Mouse (Mus musculus): ENCODE measurements around the gene Trip12.
A peak's percentile ranks its signal among the peaks of the same experiment; 100 is the strongest.

Trip12 gene

DNA sequence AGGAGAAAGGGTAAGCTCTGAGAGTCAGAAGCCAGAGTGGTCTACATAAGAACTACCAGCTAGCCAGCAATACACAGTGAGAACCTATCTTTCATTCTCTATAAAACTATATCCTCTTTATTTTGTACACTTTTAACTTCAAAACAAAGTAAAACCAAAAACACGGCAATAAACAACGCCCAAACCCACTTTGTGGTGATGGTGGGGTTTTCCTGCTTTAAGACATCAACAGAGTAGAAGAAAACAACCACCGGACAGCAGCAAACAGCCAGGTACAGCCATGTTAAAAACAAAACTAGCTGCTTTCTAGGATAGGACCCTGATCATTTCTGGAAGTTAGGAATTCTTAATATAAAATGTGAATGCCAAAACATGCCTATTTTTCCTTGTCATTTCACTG lies 59.7 kb downstream of the Trip12 start:
- DNase-seq (ENCODE audit: low spot score), result no peak

DNA sequence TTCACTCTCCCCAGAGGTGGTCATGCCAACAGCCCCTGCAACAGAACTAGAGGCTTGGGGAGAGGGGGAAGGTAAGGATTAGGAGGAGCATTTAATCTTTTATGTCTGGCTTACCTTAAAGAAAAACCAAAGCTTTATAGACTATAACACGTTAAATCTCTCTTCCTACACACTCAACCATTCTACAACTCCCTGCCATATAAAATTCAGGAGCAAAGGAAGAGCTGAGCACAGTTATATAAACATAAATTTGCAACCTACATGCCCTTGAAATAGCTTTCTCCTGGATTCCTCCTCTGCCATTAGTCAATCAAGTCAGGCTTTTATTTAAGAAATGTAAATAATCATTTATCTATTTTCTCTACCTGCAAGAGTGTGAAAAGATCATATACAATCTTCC lies 62.9 kb downstream of the Trip12 start:
- DNase-seq (ENCODE audit: low spot score), result no peak

DNA sequence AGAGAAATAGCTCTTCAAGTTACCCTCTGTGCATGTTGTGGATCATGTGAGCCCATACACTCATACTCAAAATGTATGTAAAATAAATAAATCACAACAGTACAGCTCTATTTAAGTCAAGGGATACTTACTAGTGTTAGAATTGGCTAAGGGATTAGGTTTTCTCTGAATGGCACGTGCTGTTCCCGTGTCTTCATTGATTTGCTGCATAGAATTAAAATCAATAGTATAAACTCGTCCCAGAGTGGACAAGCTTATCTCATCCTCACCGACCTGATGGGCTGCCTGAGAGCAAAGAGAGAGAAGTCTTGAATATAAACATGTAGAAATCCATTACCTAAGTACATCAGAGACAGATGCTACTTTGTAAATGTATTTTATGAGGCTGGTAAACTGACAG lies 81.5 kb downstream of the Trip12 start:
- DNase-seq (ENCODE audit: low spot score), result no peak

DNA sequence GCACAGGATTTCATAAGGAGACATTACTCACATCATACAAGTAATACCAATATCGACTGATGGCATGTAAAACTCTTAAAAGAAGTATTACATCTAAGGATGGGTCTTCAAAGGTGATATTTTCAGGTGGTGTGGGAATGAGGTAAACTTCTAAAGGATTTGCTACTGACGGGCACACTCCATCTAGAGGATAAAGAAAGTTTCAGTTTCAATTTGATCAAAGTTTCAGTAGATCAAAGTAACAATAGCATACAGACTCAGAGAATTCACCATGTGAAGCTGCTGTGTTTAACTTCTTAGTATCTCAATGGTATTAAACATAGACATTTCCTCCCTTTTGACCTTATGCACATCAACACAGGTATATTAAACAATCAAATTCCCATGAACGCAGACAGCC lies 98.2 kb downstream of the Trip12 start:
- DNase-seq (ENCODE audit: low spot score), result no peak

DNA sequence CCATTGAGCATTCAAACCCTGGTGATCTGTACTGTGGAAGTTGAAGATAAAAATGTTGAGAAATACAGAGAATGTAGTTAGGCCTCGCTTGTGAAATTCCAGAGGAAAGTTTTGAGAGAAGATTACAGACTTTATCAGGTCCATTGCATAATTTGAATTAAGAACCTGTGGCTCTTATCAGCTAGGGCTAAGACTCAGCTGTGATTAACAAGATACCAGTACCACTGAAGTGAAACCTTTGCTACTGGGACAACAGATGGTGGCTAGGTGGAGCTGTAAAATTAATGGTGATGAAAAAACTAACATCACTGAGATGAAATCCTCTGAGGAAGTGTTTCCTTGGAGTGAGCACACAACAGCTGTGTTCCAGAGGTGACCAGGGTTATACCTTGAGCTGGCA lies 100.2 kb downstream of the Trip12 start:
- DNase-seq (ENCODE audit: low spot score), result no peak

DNA sequence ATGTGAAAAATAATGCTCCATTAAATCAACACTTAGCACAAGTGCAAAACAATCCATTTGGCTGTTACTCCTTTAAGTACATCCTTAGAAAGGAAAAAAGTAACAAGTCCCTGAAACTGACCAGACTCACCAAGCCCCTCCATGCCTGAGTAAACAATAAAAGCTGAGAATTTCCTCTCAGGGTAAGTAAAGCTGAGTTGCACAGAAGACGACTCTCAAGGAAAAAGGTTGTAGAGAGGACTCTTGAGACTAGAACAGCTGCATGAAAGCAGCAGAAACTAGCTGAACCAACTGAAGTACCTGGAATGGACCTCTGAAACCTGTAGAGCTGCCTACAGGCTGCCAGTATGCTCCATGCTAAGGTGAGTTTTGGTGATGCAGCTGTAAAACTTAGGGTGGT lies 103.2 kb downstream of the Trip12 start:
- no peak for DNase-seq (ENCODE audit: low spot score)

DNA sequence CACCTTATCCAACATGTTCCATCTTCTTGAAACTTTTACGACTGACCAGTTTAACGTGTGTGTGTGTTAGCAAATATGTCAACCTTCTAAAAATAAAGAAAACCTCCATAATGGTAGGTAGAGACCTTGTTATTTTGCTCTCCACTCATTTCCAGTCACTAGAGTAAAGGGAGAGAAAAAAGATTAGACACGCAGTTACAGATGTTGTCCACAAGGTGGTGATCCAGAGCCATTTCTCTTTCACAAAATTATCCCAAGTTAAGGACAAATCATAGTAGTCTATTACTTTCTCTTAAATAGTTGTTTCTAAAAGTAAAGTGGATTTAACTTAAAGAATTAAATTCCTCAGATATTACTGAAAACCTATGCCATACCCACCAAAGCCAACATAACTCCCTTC lies 106.5 kb downstream of the Trip12 start:
- DNase-seq (ENCODE audit: low spot score), result no peak

DNA sequence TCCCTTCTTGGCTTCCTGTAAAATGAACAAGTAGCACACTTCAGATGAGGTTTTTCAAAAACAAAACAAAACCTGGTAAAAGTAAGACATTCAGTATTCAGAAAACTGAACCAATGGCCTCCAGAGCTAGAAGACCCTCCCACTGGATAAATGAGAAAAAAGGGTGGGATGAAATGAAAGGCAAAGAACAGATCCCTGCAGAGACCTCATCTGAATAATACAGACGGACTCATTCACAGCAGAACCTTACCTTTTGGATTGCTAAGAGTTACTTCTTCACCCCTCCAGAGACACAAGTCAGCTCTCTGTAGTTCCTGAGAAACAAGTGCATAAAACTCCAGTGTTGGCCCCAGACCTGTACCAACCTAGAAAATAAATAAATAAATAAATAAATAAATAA lies 108.6 kb downstream of the Trip12 start:
- no peak for DNase-seq (ENCODE audit: low spot score)

DNA sequence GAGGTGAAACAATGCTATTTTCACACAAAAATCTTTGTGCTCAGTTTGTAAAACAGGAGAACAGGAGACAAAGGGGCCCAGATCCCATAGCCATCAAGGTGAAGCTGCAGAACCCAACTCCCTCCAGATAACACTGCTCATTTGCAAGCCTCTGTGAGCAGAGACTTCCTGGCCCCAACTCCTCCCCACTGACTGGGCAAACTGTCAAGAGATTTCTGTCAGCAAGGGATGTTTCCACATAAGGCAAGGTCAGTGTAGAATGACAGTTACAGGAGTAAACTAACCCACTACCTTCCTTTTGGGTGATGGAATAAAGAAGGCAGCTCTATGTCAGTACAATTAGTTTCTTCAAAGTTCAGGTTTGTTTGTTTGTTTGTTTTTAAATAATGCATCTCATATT lies 117.5 kb downstream of the Trip12 start:
- DNase-seq (ENCODE audit: low spot score), result no peak

DNA sequence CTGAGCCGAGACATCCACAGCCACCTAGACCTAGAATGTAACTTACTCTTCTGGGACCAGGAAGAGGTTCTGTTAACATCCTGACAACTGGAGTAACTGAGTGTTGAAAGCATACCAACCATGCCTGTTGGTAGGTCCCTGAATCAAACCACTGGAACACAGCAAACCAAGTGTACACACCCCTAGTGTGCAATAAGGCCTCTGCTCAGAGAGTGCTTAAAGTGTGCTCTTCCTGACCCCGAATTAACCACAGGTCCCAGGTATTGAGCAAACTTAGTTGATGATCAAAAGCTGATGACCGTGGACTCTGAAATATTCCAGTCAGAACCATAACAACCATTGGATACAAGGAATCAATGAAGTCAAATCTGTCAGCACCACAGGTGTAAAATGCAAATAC lies 117.9 kb downstream of the Trip12 start:
- no peak for DNase-seq (ENCODE audit: low spot score)

DNA sequence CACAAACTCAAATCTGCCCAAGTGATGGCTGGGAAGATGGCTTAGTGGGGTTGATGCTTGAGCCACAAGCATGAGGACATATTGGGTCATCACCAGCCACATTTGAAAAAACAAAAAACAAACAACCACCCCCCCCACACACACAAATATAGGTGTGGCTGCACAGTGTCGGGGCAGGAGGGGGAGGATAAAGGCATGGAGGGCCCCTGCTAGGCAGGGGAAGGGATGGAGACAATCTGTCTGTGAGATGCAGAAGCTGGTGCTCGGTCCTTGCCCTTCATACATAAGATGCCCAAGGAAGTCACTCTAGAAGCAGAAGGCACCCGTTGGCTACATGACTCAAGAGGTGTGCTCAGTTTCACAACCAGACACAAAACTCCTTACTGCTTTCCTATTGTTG lies 118.4 kb downstream of the Trip12 start:
- no peak for DNase-seq (ENCODE audit: low spot score)

DNA sequence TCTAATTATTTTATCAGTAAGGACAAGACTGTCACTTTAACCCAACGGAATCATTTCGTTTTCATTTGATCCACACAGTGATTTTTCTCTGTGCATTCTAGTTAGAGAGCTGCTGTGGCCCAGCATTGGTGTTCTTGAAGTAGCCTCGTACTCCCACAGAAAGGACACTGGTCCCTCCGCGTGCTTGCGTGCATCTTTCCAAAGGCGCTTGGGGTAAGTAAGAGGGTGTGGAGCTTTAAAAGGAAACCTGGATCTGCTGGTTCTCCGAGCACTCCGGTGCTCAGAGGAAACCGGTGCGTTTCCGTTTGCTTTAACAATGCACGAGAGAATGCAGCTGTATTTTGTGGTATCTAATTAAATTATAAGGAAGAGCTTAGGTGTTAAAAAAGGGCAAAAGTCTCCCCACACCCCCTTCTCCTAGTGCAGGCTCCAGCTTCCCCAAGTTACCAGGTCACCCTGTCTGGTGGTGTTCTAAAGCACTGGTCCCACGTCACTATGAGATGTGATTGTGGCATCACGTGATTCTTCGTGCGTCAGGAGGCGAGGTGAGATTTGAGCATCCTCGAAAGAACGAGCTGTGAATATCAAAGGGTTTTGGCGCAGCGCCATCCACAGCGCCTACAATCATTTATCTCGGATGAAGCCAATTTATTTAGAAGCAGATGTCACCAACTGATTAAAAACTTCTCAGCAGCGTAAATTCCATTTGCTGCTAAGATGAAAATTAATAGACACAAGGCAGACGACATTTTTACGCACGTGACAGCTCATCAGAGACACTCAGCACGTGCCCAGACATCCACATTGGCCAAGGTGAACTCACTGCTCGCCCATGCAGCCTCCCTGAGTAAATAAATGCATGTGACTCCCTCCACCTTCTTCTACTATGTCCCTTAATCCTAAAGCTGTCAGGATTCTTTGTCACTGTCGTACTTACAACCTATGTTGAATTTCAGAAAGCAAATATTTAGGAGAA lies 130.2 kb downstream of the Trip12 start:
- no peak for DNase-seq (ENCODE audit: low spot score)

DNA sequence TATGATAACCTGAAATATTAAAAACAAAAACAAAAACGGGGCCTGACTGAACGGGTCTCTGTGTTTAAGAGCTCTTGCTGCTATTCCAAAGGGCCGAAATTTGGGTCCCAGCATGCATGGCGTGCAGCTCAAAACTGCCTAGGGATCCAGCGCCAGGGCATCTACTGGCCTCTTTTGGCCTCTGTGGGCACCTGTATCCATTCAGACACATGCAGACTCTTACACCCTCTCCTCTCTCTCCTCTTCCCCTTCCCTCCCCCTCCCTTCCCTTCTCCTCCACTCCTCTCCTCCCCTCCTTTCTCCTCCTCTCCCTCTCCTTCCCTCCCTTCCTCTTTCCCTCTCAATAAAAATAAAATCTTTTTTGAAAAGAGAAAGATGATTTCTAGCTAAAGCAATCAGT lies 130.9 kb downstream of the Trip12 start:
- no peak for DNase-seq (ENCODE audit: low spot score)

DNA sequence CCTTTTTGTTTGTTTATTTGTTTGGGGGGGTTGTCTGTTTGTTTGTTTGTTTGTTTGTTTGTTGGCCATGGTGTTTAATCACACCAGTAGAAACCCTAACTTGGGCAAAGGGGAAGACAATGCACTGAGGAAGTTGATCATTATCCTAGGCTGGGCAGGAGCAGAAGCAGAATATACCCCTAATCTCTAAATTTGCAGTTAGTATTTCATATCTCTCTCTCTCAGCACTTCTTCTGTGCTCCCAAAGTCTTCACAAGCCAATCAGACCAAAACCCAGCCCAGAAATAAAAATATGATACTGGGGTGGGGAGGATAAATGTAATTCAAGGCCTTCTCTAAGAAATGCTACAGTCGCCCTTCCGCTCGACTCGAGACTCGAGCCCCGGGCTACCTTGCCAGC lies 140.1 kb downstream of the Trip12 start:
- DNase-seq (ENCODE audit: low spot score), result no peak

DNA sequence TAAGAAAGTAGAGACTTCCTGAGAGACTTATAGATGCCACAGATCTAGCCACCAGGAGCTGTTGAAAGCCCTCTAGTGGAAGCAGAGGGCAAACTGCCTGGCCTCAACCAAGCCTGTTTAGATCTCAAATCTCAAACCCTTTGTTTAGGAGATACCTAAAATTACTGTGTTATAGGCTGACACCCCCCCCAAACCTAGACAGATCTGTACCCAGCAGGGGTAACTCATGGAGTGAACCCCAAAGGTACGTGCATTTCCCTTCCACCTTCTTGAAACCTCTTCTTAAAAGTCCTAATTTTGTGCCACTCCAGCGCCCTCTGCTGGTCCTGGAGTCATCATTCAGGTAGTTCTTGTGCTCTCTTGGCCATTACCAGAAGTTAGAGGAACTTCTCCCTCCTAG lies 143.2 kb downstream of the Trip12 start:
- DNase-seq (ENCODE audit: low spot score), result no peak

DNA sequence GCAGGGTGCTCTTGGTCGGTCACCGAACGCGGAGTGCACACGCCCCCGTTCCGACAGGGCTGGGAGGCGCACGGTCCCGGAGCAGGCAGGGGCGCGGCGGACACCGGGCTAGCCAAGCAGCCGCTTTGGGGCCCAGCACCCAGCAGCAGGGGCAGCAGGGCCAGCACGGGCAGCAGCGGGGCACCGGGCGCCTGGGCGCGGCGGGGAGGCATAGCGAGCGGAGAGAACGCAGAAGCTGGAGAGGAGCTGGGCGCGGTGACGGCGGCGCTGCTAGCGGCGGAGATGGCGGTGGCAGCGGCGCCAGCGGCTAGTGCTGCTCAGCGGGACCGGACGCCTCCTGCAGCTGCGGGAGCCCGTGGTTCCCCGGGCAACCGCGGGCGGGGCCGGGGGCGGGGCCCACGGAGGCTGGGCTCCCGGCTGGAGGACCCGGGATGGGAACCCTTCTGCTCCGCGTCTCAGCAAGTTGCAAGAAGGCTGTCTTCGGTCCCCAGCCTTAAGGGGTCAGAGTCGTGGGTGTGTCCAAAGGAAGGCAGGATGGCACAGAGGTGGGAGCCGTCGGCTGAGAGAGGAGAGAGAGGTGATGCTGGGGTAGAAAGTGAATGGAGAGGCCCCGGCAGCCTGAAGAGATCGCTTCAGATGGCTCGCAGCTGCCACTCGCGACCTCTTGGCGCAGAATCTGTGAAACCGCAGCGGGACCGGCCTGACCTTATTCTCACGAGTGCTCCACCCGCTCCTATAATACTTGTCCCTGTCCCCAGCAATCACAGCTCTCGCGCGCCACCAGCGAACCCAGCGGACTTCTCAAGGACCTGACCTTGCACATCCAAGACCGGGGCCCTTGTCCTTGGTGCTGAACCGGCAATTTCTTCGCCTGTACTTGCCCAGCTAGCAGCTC lies 144.6 kb downstream of the Trip12 start, which contains the start of gene Dner:
Gene Dner (minus strand): TSS at position 705 of the 895 bp plus-strand sequence.
- peak; percentile 81 for DNase-seq (ENCODE audit: low spot score)

DNA sequence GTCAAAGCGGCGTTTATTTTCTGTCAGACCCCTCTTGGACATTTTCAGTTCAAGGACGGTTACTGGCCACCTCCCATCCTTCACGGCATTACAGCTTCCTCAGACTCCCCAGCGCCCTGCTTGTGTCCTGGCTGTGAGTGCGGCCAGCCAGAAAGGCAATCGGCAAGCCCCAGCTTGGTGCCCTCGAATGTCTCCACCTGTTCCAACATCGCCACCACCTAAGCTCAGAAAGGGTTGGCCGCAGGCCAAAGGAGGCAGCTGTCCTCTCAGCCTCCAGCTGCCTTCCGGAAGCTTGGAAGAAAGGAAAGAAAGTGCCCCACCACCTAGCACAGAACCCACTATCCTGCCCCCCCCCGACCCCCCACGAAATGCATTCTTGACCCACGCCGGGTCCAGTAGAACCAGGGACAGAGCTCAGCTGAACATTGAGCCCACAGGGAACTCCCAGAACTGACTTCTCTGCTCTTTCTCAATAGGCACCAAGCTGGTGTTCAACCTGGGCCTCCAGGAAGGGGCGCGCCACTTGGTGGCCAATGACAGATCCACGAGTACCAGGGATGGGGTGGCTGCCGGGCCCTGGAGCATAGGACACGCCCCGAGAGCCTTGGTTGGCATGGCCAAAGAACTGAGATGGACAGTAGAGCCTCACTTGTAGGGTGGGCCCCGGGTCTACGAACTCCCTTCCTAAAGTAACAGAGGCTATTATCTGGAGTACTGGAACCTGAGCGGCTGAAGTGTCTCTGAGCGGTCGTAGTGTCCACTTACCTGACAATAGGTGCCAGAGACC lies 145.4 kb downstream of the Trip12 start:
- no peak for DNase-seq (ENCODE audit: low spot score)

DNA sequence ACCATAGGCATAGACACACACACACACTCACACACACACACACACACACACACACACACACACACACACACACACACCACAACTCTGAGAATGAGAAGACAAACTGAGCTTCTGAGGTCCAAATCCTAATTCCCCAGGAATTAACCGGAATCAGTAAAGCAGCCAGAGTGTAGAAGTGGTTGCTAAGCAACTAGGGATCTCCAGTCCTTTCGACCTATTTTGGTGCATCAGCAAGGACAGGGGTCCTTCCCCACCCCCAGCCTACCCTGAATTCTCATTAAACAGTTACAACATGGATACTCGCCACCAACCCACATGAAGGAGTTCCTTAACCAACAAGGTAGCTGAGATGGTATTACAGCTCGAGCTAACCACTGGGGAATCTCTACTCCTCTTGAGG lies 162.4 kb downstream of the Trip12 start:
- no peak for DNase-seq (ENCODE audit: low spot score)

Measured in yolk sac, embryonic 10.5 days (tissue).